Mouse (Mus musculus) Patski (cell line): ENCODE results near the gene 1700020A23Rik. TPM values are rescaled to one million over a fixed set of nuclear protein-coding genes. Genes with fewer than 3 reads are reported as not detected.
A peak's percentile ranks its signal among the peaks of the same experiment; 100 is the strongest.

ENCODE experiments used
- ATAC-seq: fragments of 100-300 bp; one replicate; pipeline ENCODE4 v1.8.0; 2021
- CTCF ChIA-PET: fragments of 350-600 bp; sonication (Branson Sonifier 250); formaldehyde crosslinking; loops from one replicate; lab custom pipeline; 2022; ENCODE audit warnings: inconsistent platforms; lab: Charles Lee
- POLR2A ChIA-PET: fragments of 350-600 bp; sonication (Branson Sonifier 250); formaldehyde crosslinking; loops from one replicate; lab custom pipeline; 2022; ENCODE audit warnings: antibody characterized with exemption, inconsistent platforms; lab: Charles Lee
- DNase-seq: peaks from one replicate; pipeline ENCODE4 v3.0.0-alpha.2; 2011; ENCODE audit warnings: low read depth, low spot score
- H3K27me3 ChIP-seq: fragments of 371-371 bp; one replicate; pipeline ENCODE4 v1.5.1; 2021
- CTCF ChIP-seq: fragments of 100-300 bp; IDR thresholded peaks from one replicate; pipeline ENCODE4 v1.5.1; 2021
- in situ Hi-C: fragments of 300-500 bp; cut with MboI; formaldehyde crosslinking; loops from 3 replicates; pipeline ENCODE4 v1.11.1; 2018; ENCODE audit warnings: low pct_unique_long_range_greater_than_20kb, mixed read lengths
- polyA plus RNA-seq: library from polyadenylated mRNA; unstranded; gene quantifications from one replicate; pipeline ENCODE4 v1.2.3, GENCODE M21; 2021

Gene 1700020A23Rik
- polyA plus RNA-seq, 1 experiment from 2014 or later = not detected

GRCm38 (mm10) chr2:130408194-130408593, 3.1 kb downstream of the 1700020A23Rik start:
- TF ChIP-seq CTCF = no peak
- H3K27me3 ChIP-seq = no peaks in the 10 kb centered on the region
- CTCF ChIA-PET = interaction anchor here (1.2 to 1.8 kb wide), 4 partner anchors 8 to 117 kb away, joined by 5 to 6 read pairs (median 6); no protein-coding TSS in a partner anchor
- ATAC-seq = no peak
- POLR2A ChIA-PET = no interaction called here
- in situ Hi-C loops = loop anchor here (5.0 kb wide), 1 partner anchor 116 kb away; no protein-coding TSS in a partner anchor
- DNase-seq = no peak

DNA sequence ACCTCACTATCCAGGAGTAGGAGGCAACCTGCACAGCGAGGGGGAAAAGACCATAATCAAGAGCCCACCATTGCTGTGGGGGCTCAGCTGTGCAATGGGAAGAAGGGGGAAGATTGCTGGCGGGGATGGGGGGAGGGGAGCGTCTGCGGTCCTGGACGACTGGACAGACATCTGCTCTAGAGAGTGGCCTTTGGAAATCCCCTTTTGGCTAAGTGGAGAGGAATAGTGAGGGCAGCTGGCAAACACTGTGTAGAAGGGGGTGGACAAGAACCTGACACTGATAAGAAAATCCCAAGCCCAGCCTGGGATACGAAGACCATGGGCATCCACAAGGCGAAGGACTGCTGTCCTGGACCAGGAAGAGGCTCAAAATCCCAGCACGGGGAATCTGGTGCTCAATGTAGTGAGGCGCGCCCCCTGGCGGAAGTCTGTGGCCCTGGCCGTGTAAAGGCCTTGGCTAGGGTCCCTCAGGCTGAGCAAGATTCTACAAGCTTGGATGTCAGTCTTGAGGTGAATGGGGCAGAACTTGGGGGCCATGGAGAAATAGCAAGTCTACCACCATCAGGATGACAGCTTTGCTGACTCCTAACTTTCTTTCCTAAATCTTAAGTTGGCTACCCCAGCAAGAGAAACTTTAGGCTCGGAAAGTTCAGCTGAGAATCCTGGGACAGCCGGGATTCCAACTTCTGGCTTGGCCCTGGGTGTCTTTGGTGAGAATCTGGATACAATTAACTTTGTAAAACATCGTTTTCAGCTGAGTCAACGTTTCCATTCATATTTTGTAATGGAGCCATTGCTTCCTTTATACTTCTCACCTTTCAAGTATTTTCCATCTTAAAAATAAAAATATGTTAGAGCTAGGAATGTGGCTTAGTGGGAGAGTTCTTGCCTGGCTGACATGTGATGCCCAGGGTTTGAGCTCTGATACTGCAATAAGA, 6.8 kb downstream of the 1700020A23Rik start:
- peak; percentile 96 for TF ChIP-seq CTCF
- in situ Hi-C loops = no loop called here
- DNase-seq = peak; percentile 25
- CTCF ChIA-PET = interaction anchor here (0.6 to 3.0 kb wide), 16 partner anchors 9 to 130 kb away, joined by 3 to 22 read pairs (median 4); partner anchors contain the start of genes Pced1a and Vps16
- peak; percentile 87 for ATAC-seq
- POLR2A ChIA-PET = interaction anchor here (0.6 kb wide), 1 partner anchor 87 kb away, joined by 4 read pairs; no protein-coding TSS in a partner anchor
- no peaks in the 10 kb centered on the region for H3K27me3 ChIP-seq

DNA sequence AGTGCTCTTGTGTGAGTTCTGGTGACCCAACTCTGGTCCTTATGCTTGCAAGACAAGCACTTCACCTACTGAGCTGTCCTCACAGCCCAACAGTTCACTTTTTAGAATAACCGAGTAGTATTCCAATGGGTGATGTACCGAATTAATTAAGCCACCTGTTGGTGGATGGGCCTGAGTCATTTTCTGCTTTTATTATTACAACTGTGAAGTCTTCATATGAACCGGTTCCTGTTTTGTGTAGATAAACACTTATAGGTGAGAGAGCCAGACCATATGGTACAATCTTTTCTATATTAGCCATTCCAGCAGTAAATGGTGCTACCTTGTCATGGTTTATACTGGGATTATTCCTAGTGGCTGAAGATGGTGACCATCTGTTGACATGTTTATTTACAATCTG, 7.7 kb downstream of the 1700020A23Rik start:
- no peaks in the 10 kb centered on the region for H3K27me3 ChIP-seq
- POLR2A ChIA-PET = no interaction called here
- ATAC-seq (no peak), DNase-seq (no peak)
- TF ChIP-seq CTCF = no peak
- in situ Hi-C loops = no loop called here
- CTCF ChIA-PET = interaction anchor here (0.8 to 3.0 kb wide), 12 partner anchors 8 to 130 kb away, joined by 3 to 22 read pairs (median 4); partner anchors contain the start of genes Pced1a and Vps16

GRCm38 (mm10) chr2:130414094-130414856, 9.2 kb downstream of the 1700020A23Rik start:
- no peak for DNase-seq
- no peak for TF ChIP-seq CTCF
- POLR2A ChIA-PET = no interaction called here
- no peak for ATAC-seq
- in situ Hi-C loops = no loop called here
- no peaks in the 10 kb centered on the region for H3K27me3 ChIP-seq
- CTCF ChIA-PET = interaction anchor here (1.1 to 3.0 kb wide), 3 partner anchors 9 to 25 kb away, joined by 3 to 22 read pairs (median 16); partner anchors contain the start of genes Pced1a and Vps16

DNA sequence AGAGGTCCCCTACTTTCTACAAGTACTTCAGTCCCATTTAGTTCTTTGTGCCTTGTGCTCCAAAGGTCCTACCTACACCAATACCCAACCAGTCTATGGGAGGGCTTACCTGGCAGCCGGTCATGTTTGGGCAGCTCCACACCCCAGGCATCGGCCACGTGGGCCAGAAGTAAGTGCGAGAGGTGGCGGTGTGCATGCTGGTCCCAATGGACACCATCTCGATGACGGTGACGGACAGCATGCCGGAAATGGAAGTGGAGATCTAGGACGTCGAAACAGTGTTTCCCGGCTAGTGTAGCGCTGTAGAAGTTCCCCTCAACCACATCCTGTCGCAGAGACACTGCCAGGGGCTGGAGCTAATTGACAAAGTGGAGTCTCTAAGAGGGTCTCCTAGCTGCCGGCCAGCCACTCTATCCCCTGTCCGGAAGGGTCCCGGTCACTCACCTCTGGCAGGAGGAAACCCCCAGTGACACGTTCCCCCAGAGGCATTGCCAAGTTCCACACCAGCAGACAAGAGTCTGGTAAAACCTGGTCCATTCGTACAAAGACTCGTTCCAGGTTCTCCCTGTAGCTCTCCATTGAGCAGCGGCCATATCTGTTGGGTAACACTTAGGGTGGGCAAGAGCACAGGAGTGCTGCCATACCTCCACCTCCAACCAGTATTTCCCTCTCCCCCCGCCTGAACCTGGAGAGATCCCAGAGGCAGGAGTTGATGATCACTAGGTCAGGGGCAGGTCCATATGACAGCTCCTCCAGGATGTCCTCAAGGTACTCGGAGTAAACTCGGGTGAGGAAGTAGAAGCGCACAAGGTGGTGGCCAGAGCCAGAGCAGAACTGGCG, 16.9 kb downstream of the 1700020A23Rik start:
- TF ChIP-seq CTCF = no peak
- no peak for DNase-seq
- no peaks in the 10 kb centered on the region for H3K27me3 ChIP-seq
- CTCF ChIA-PET = interaction anchor here (1.4 to 2.9 kb wide), 4 partner anchors 9 to 14 kb away, joined by 3 to 16 read pairs (median 6); no protein-coding TSS in a partner anchor
- ATAC-seq = no peak
- in situ Hi-C loops = no loop called here
- POLR2A ChIA-PET = no interaction called here

DNA sequence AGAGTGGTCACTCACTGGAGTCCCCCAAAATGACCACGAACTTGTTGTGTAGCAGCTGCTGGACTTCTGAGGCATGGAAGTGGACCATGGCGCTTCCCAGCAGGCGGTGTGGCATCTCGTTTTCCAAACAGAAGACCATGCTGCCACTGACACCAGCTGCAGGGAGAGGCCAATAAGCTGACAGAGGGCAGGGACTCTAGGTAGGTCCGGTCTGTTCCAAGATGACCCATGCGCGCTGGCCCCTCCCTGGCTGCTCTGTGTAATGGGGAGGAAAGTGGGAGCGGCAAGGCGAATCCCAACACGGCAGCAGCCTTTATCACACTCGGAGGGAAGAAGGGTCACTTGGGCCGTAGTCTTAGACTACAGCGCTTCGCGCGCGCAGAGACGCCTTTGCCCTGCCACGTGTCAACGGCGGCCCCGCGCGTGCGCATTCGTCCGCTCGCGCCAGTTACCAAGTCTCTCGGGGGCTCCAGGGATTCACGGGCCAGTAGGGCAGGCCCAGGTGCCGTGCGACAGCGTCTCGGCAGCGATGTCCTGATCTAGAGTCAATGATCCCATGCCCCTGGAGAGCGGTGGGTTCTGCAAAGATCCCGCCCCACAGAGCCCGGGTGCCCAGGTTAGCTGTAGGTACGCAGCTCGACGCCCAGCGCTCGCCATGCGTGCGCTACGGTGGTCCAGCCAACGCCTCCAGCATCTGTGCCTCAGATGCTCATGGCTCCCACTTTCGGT, 18.5 kb downstream of the 1700020A23Rik start:
- DNase-seq (peak; percentile 20), ATAC-seq (peak; percentile 40)
- POLR2A ChIA-PET = interaction anchor here (0.6 to 1.5 kb wide), 2 partner anchors 10 to 1668 kb away, joined by 4 to 7 read pairs; no protein-coding TSS in a partner anchor
- TF ChIP-seq CTCF = no peak
- no peaks in the 10 kb centered on the region for H3K27me3 ChIP-seq
- in situ Hi-C loops = no loop called here
- CTCF ChIA-PET = interaction anchor here (0.7 to 2.9 kb wide), 5 partner anchors 10 to 34 kb away, joined by 3 to 16 read pairs (median 3); no protein-coding TSS in a partner anchor

- in situ Hi-C loops = no loop called here
- POLR2A ChIA-PET = interaction anchor here (0.5 to 1.5 kb wide), 2 partner anchors 9 to 12 kb away, joined by 3 to 4 read pairs; no protein-coding TSS in a partner anchor
- peak; percentile 39 for DNase-seq
- no peak for TF ChIP-seq CTCF
- ATAC-seq = peak; percentile 90
- CTCF ChIA-PET = interaction anchor here (0.7 to 2.9 kb wide), 6 partner anchors 9 to 67 kb away, joined by 3 to 16 read pairs (median 4); no protein-coding TSS in a partner anchor
- no peaks in the 10 kb centered on the region for H3K27me3 ChIP-seq
These were observed 19.2 kb downstream of the 1700020A23Rik start, which contains the start of the genes Vps16 and Pced1a for GRCm38 (mm10) chr2:130424126-130424853. Gene Vps16, plus strand, starts transcription at chr2:130424339. Gene Pced1a, minus strand, starts transcription at chr2:130424701.

DNA sequence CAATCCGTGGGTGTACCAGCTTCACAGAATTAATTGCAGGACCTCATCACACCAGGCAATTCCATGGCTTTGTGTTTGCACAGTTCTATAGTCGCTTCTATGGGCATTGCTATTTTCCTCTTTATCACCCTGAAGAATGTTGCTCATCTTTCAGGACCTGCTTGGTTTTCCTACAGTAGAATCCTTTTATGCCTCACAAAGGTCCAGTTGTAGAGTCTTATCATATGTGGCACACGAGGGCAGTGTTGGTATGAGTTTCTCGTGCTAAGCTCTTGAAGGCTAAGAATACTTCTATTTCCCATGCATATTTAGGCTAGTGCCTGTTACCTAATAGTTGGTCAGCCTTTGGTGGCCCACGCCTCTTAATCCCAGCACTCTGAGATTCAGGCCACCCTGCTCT, 20.1 kb downstream of the 1700020A23Rik start:
- no peak for DNase-seq
- in situ Hi-C loops = no loop called here
- H3K27me3 ChIP-seq = no peaks in the 10 kb centered on the region
- TF ChIP-seq CTCF = no peak
- ATAC-seq = no peak
- POLR2A ChIA-PET = interaction anchor here (1.5 kb wide), 1 partner anchor 9 kb away, joined by 4 read pairs; no protein-coding TSS in a partner anchor
- CTCF ChIA-PET = interaction anchor here (0.9 to 1.8 kb wide), 6 partner anchors 8 to 139 kb away, joined by 3 to 9 read pairs (median 4); partner anchors contain the start of gene Mrps26
